Mouse (Mus musculus): Measurements from ENCODE around the gene Cacnb1. TPM values are rescaled to one million over a fixed set of nuclear protein-coding genes. Genes with fewer than 3 reads are reported as not detected.
A peak's percentile ranks its signal among the peaks of the same experiment; 100 is the strongest.

Gene Cacnb1
- polyA plus RNA-seq, 1 experiment = 79.4 TPM

DNA sequence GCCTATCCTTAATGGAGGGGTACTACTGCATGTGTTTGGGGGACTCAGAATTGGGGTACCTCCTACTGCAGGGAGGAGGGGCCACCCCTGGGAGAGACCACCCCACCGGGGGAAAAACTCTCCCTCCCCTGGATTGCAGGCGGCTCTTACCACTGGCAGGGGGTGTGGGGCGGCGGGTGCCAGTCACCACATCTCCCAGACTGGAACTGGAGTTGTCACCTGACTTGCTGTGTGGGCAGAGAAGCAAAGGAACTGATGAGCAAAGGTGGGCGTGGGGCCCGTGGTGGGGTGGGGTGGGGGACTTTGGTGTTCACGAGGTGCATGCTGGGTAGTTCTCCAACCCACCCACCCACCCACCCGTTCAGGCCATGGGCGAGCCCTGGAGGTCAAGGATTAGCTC, 11.1 kb downstream of the Cacnb1 start:
- Histone ChIP-seq H3K4me3 (ENCODE audit: control insufficient read depth, low read depth, low read length) (no peak overlapping the region), H3K4me1 (ENCODE audit: control insufficient read depth, insufficient read depth, low read length) (peaks cover 3% of the 10 kb centered on the region), H3K27me3 (ENCODE audit: control insufficient read depth, insufficient read depth, low read length) (no peaks in the 10 kb centered on the region), H3K27ac (ENCODE audit: control insufficient read depth, insufficient read depth, low read depth, low read length) (no peak overlapping the region), H3K36me3 (ENCODE audit: control insufficient read depth, insufficient read depth, low read length) (no peaks in the 10 kb centered on the region)
- TF ChIP-seq CTCF (IDR thresholded peaks at IDR 0.05; ENCODE audit: control insufficient read depth, insufficient read depth, insufficient replicate concordance, low read depth, low read length) = no peak
- no peak for TF ChIP-seq POLR2A (IDR thresholded peaks at IDR 0.05; ENCODE audit: control insufficient read depth, low read depth, low read length)

DNA sequence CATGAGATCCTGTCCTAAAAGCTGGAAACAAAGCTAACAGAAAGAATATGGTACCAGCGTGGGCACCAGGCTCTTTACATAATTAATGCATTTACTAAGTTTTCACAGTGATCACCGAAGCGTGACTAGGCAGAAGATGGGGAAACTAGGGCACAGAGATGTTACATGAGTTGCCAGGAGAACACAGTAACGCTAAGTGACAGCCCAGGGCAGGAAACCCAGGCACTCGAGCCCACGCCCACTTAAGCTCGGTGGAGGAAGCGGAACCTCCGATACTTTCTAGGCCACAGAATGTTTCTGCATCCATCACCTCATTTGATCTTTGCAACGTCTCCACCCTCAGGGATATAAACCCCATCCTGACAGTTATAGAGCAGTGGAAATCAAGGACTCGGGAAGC, 14.7 kb downstream of the Cacnb1 start:
- peaks cover 9% of the 10 kb centered on the region for H3K4me1 ChIP-seq (ENCODE audit: control insufficient read depth, insufficient read depth, low read length)
- H3K4me3 ChIP-seq (ENCODE audit: control insufficient read depth, low read depth, low read length) = no peak overlapping the region
- TF ChIP-seq CTCF (IDR thresholded peaks at IDR 0.05; ENCODE audit: control insufficient read depth, insufficient read depth, insufficient replicate concordance, low read depth, low read length) = no peak
- TF ChIP-seq POLR2A (IDR thresholded peaks at IDR 0.05; ENCODE audit: control insufficient read depth, low read depth, low read length) = no peak
- H3K36me3 ChIP-seq (ENCODE audit: control insufficient read depth, insufficient read depth, low read length) = no peaks in the 10 kb centered on the region
- no peaks in the 10 kb centered on the region for H3K27me3 ChIP-seq (ENCODE audit: control insufficient read depth, insufficient read depth, low read length)
- no peak overlapping the region for H3K27ac ChIP-seq (ENCODE audit: control insufficient read depth, insufficient read depth, low read depth, low read length)

DNA sequence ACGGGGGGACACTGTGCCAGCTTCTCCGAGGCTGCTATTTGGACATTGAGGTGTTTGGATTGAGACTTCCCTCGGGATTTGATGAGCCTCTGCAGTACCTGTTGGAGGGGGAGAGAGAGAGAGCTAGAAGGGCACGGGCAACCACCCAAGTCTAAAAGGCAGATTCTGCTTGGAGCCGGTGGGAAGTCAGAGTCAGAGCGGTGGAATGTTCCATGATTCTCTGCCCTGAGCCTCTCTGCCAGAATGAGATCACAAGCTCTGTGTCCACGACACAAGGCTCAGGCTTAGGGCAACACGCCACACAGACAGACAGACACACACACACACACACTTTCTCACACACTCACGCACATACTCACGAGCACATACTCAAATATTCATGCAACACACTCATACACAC, 17.1 kb downstream of the Cacnb1 start:
- Histone ChIP-seq H3K4me1 (ENCODE audit: control insufficient read depth, insufficient read depth, low read length) (peaks cover 15% of the 10 kb centered on the region), H3K4me3 (ENCODE audit: control insufficient read depth, low read depth, low read length) (no peak overlapping the region), H3K27ac (ENCODE audit: control insufficient read depth, insufficient read depth, low read depth, low read length) (no peak overlapping the region), H3K27me3 (ENCODE audit: control insufficient read depth, insufficient read depth, low read length) (no peaks in the 10 kb centered on the region), H3K36me3 (ENCODE audit: control insufficient read depth, insufficient read depth, low read length) (no peaks in the 10 kb centered on the region)
- TF ChIP-seq POLR2A (IDR thresholded peaks at IDR 0.05; ENCODE audit: control insufficient read depth, low read depth, low read length) = no peak
- TF ChIP-seq CTCF (IDR thresholded peaks at IDR 0.05; ENCODE audit: control insufficient read depth, insufficient read depth, insufficient replicate concordance, low read depth, low read length) = 0 out of 2 replicates have a peak, but pooled peaks have one; percentile 3

DNA sequence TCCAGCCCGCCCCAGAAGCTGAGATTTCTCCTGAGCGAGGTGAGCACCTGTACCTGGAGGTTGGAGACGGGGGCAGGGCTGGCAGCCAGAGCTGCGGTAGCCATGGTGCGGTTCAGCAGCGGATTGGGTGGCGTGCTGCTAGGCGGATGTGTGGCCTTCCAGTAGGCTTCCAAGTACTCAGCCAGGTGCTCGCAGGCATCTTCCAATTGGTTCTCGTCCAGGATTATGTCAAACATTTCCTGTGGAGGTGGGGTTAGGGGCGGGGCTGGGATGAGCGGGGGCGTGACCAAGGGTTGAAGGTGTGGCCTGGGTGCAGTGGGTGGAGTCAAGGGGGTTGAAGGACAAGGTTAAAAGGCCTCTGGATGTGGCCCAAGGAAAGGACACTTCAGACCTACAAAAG, 17.8 kb downstream of the Cacnb1 start:
- Histone ChIP-seq H3K36me3 (ENCODE audit: control insufficient read depth, insufficient read depth, low read length) (no peaks in the 10 kb centered on the region), H3K4me1 (ENCODE audit: control insufficient read depth, insufficient read depth, low read length) (peaks cover 20% of the 10 kb centered on the region), H3K4me3 (ENCODE audit: control insufficient read depth, low read depth, low read length) (peak overlapping the region; percentile 12), H3K27ac (ENCODE audit: control insufficient read depth, insufficient read depth, low read depth, low read length) (no peak overlapping the region), H3K27me3 (ENCODE audit: control insufficient read depth, insufficient read depth, low read length) (no peaks in the 10 kb centered on the region)
- TF ChIP-seq CTCF (IDR thresholded peaks at IDR 0.05; ENCODE audit: control insufficient read depth, insufficient read depth, insufficient replicate concordance, low read depth, low read length) = no peak
- no peak for TF ChIP-seq POLR2A (IDR thresholded peaks at IDR 0.05; ENCODE audit: control insufficient read depth, low read depth, low read length)

DNA sequence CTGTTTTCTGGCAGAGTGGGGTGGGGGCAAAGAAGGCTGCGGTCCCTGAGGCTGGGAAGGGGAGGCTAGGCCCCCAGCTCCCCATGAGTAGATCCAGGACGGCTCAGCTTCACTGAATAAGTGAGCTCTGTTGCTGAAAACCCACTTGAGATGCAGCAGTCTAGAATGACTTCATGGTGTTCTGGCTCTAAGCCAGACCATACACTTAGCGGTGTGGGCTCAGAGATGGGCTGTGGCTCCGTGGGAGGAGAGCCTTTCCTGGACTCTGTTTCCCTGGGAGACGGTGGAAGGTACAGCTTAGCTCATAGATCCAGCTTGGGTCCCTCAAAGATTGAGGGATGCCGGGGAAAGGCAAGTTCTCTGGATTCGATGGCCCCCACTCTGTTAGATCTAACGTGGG, 18.7 kb downstream of the Cacnb1 start:
- H3K36me3 ChIP-seq (ENCODE audit: control insufficient read depth, insufficient read depth, low read length) = no peaks in the 10 kb centered on the region
- H3K27ac ChIP-seq (ENCODE audit: control insufficient read depth, insufficient read depth, low read depth, low read length) = no peak overlapping the region
- H3K27me3 ChIP-seq (ENCODE audit: control insufficient read depth, insufficient read depth, low read length) = no peaks in the 10 kb centered on the region
- peaks cover 20% of the 10 kb centered on the region for H3K4me1 ChIP-seq (ENCODE audit: control insufficient read depth, insufficient read depth, low read length)
- no peak overlapping the region for H3K4me3 ChIP-seq (ENCODE audit: control insufficient read depth, low read depth, low read length)
- no peak for TF ChIP-seq POLR2A (IDR thresholded peaks at IDR 0.05; ENCODE audit: control insufficient read depth, low read depth, low read length)
- TF ChIP-seq CTCF (IDR thresholded peaks at IDR 0.05; ENCODE audit: control insufficient read depth, insufficient read depth, insufficient replicate concordance, low read depth, low read length) = no peak

DNA sequence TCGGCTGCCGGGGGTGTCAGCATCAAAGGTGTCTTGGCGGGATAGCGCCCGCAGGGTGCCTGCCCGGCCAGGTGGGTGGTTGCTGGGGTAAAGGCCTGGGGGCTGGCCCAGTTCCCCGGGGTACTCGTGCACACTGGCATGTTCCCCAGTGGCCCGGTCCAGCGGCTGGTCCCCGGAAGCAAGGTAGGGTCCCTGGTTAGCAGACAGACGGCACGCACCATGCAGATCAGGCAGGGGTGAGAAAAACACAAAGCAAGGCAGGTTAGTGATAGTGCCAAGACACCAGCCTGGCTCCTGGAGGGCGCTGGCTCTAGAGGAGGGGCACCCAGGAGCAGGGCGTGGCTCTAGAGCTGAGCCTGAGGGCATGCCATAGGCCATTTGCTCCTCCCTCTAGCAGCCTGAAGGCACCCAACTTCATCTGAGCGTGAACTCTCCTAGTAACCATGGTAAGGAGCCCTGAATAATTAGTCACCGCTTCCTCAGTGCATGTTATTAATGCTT, 19.6 kb downstream of the Cacnb1 start:
- TF ChIP-seq CTCF (IDR thresholded peaks at IDR 0.05; ENCODE audit: control insufficient read depth, insufficient read depth, insufficient replicate concordance, low read depth, low read length) = no peak
- no peak for TF ChIP-seq POLR2A (IDR thresholded peaks at IDR 0.05; ENCODE audit: control insufficient read depth, low read depth, low read length)
- Histone ChIP-seq H3K4me3 (ENCODE audit: control insufficient read depth, low read depth, low read length) (peak overlapping the region; percentile 49; the same call in 1 of the 2 replicates), H3K27ac (ENCODE audit: control insufficient read depth, insufficient read depth, low read depth, low read length) (no peak overlapping the region), H3K36me3 (ENCODE audit: control insufficient read depth, insufficient read depth, low read length) (no peaks in the 10 kb centered on the region), H3K27me3 (ENCODE audit: control insufficient read depth, insufficient read depth, low read length) (no peaks in the 10 kb centered on the region), H3K4me1 (ENCODE audit: control insufficient read depth, insufficient read depth, low read length) (peaks cover 20% of the 10 kb centered on the region)

DNA sequence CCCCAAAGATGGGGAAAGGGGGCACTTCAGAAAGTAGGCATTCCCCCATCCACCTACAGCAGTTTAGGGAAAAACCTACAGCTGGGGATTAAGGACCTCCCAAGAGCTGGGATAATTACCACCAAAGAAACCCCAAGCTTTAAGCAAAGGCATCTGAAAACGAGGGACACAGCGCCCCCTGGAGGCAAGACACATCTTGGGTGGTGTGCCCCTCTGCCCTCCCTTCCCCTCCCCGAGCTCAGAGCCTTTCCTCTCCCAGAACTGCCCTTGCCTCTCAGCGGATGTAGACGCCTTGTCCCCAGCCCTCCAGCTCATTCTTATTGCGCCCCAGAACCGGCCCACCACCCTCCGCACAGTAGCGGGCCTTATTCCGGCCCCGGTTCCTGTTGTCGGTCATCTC, 20.2 kb downstream of the Cacnb1 start:
- no peaks in the 10 kb centered on the region for H3K36me3 ChIP-seq (ENCODE audit: control insufficient read depth, insufficient read depth, low read length)
- no peak for TF ChIP-seq POLR2A (IDR thresholded peaks at IDR 0.05; ENCODE audit: control insufficient read depth, low read depth, low read length)
- peak; percentile 86 for TF ChIP-seq CTCF (IDR thresholded peaks at IDR 0.05; ENCODE audit: control insufficient read depth, insufficient read depth, insufficient replicate concordance, low read depth, low read length)
- peaks cover 20% of the 10 kb centered on the region for H3K4me1 ChIP-seq (ENCODE audit: control insufficient read depth, insufficient read depth, low read length)
- peak overlapping the region; percentile 49 for H3K4me3 ChIP-seq (ENCODE audit: control insufficient read depth, low read depth, low read length)
- no peaks in the 10 kb centered on the region for H3K27me3 ChIP-seq (ENCODE audit: control insufficient read depth, insufficient read depth, low read length)
- H3K27ac ChIP-seq (ENCODE audit: control insufficient read depth, insufficient read depth, low read depth, low read length) = no peak overlapping the region

DNA sequence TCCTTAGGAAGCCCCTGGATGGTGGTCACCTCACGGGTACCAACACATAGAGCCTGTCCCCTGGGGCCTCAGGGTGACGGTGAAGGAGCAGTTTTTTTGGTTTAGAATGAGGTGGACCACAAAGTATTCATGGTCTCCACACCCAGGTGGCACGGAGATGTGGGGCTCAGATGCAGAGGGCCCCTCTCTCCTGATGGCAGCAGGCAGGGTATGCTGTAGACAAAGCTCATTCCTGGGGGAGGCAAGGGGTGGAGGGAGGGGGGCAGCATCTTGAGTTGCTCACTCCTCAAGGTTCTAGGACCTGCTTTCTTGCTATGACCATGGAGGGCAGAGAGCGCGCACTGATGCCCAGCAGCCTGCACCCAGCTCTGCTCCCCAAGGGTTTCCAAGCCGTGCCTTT, 20.8 kb downstream of the Cacnb1 start:
- peaks cover 20% of the 10 kb centered on the region for H3K4me1 ChIP-seq (ENCODE audit: control insufficient read depth, insufficient read depth, low read length)
- no peak overlapping the region for H3K4me3 ChIP-seq (ENCODE audit: control insufficient read depth, low read depth, low read length)
- no peak overlapping the region for H3K27ac ChIP-seq (ENCODE audit: control insufficient read depth, insufficient read depth, low read depth, low read length)
- no peaks in the 10 kb centered on the region for H3K36me3 ChIP-seq (ENCODE audit: control insufficient read depth, insufficient read depth, low read length)
- TF ChIP-seq POLR2A (IDR thresholded peaks at IDR 0.05; ENCODE audit: control insufficient read depth, low read depth, low read length) (no peak), CTCF (IDR thresholded peaks at IDR 0.05; ENCODE audit: control insufficient read depth, insufficient read depth, insufficient replicate concordance, low read depth, low read length) (no peak)
- H3K27me3 ChIP-seq (ENCODE audit: control insufficient read depth, insufficient read depth, low read length) = no peaks in the 10 kb centered on the region

All from testis, adult 2 months (tissue).